Mouse (Mus musculus) intestine, embryonic 14.5 days (tissue): ENCODE results near the gene Tcp11. TPM values are rescaled to one million over a fixed set of nuclear protein-coding genes. Genes with fewer than 3 reads are reported as not detected.

Experiments
- ATAC-seq: fragments of 200-750 bp; cut with Nextera tagmentation; replicated peaks from 2 replicates; pipeline ENCODE4 v1.8.0; 2017; ENCODE audit warnings: low read depth, moderate number of reproducible peaks, moderate TSS enrichment, moderate library complexity; ENCODE audit not compliant: low FRiP score, low TSS enrichment
- DNase-seq: peaks from one replicate; pipeline ENCODE4 v3.0.0-alpha.2; 2018; ENCODE audit warnings: low spot score
- H3K27ac ChIP-seq: fragments of 300-500 bp; sonication (generic); 2 replicates; pipeline ENCODE4 v1.5.1; 2014; ENCODE audit warnings: low read depth, mild to moderate bottlenecking, control low read depth
- H3K27me3 ChIP-seq: fragments of 300-500 bp; sonication (generic); replicated peaks from 2 replicates; pipeline ENCODE4 v1.6.1; 2014; ENCODE audit warnings: low read length, control low read depth; ENCODE audit not compliant: control insufficient read depth, insufficient read depth
- H3K36me3 ChIP-seq: fragments of 300-500 bp; sonication (generic); 2 replicates; pipeline ENCODE4 v1.6.1; 2014; ENCODE audit warnings: low read length, control low read depth; ENCODE audit not compliant: control insufficient read depth, insufficient read depth
- H3K4me1 ChIP-seq: fragments of 300-500 bp; sonication (generic); replicated peaks from 2 replicates; pipeline ENCODE4 v1.6.1; 2014; ENCODE audit warnings: low read length, control low read depth, mixed read lengths; ENCODE audit not compliant: control insufficient read depth, insufficient read depth
- H3K4me2 ChIP-seq: fragments of 300-500 bp; sonication (generic); 2 replicates; pipeline ENCODE4 v1.6.1; 2014; ENCODE audit warnings: low read length
- H3K4me3 ChIP-seq: fragments of 300-500 bp; sonication (generic); 2 replicates; pipeline ENCODE4 v1.5.1; 2014; ENCODE audit warnings: low read depth, low read length, control low read depth, mixed read lengths
- H3K9ac ChIP-seq: fragments of 300-500 bp; sonication (generic); 2 replicates; pipeline ENCODE4 v1.6.1; 2014; ENCODE audit warnings: mild to moderate bottlenecking, low read length
- H3K9me3 ChIP-seq: fragments of 300-500 bp; sonication (generic); 2 replicates; pipeline ENCODE4 v1.6.1; 2016; ENCODE audit warnings: low read length, control low read depth; ENCODE audit not compliant: control insufficient read depth
- WGBS: fragments of 180-500 bp; shearing (Covaris S2); extraction: QIAGEN DNeasy Blood & Tissue Kit; methylation state at CpG from one replicate; pipeline ENCODE4 v1.1.7; 2014; 5-methylcytosine and 5-hydroxymethylcytosine counted together
- polyA plus RNA-seq: library from polyadenylated mRNA; unstranded; fragments of >200 nt; fragmentation: Nextera tagmentation; extraction: Ambion mirVana; gene quantifications from 2 replicates; pipeline ENCODE4 v1.2.1, GENCODE M21; 2014

The Tcp11 gene
- polyA plus RNA-seq, 1 experiment from 2014 or later, result 1.4 TPM

- H3K27me3 ChIP-seq, result no peaks in the 10 kb centered on the region
- WGBS, result 75% methylated on average over 10 of the region's 10 CpGs
- no peak overlapping the region for H3K4me3 ChIP-seq
- H3K4me2 ChIP-seq, result no peak overlapping the region
- DNase-seq (no peak), ATAC-seq (no peak)
- no peak overlapping the region for H3K27ac ChIP-seq
- no peak overlapping the region for H3K9ac ChIP-seq
- no peaks in the 10 kb centered on the region for H3K9me3 ChIP-seq
- no peaks in the 10 kb centered on the region for H3K36me3 ChIP-seq
- H3K4me1 ChIP-seq, result peaks cover 2% of the 10 kb centered on the region; the same call in 1 of the 2 replicates
Observed at GRCm38 (mm10) chr17:28096418-28096817, 16.0 kb upstream of the Tcp11 start.

- H3K4me1 ChIP-seq, result no peaks in the 10 kb centered on the region
Observed at GRCm38 (mm10) chr17:28093837-28094236, 13.4 kb upstream of the Tcp11 start.

DNA sequence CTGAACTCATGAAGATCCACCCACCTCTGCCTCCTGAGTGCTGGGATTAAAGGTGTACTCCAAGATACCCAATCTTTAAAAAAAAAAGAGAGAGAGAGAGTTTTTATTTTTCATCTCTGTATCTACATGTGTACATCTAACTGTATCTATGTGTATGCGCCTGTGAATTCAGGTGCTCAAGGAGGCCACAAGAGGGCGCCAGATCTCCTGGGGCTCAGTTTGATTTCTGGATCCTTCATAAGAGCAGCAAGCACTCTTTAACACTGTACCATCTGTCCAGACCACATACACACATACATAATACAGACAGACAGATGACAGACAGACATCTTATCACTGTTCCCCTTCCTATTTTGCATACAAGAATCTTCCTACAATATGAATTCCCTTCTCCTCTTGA is 11.9 kb upstream of the Tcp11 start:
- Histone ChIP-seq H3K27me3 (no peaks in the 10 kb centered on the region), H3K4me3 (no peak overlapping the region), H3K4me1 (no peaks in the 10 kb centered on the region), H3K9ac (no peak overlapping the region), H3K27ac (no peak overlapping the region), H3K9me3 (no peaks in the 10 kb centered on the region), H3K4me2 (no peak overlapping the region), H3K36me3 (no peaks in the 10 kb centered on the region)
- no peak for DNase-seq
- no peak for ATAC-seq
- 87% methylated on average over 2 of the region's 2 CpGs for WGBS

More at GRCm38 (mm10) chr17:28093837-28094236, 13.4 kb upstream of the Tcp11 start:
- 81% methylated on average over 3 of the region's 3 CpGs for WGBS
- Histone ChIP-seq H3K4me2 (no peak overlapping the region), H3K36me3 (no peaks in the 10 kb centered on the region), H3K27me3 (no peaks in the 10 kb centered on the region), H3K9ac (no peak overlapping the region), H3K27ac (no peak overlapping the region), H3K9me3 (no peaks in the 10 kb centered on the region), H3K4me3 (no peak overlapping the region)
- ATAC-seq, result no peak
- DNase-seq, result no peak

GRCm38 (mm10) chr17:28088718-28089117 is 8.3 kb upstream of the Tcp11 start:
- H3K4me3 ChIP-seq, result no peak overlapping the region
- WGBS, result 95% methylated on average over 6 of the region's 6 CpGs
- H3K9ac ChIP-seq, result no peak overlapping the region
- H3K9me3 ChIP-seq, result no peaks in the 10 kb centered on the region
- H3K4me1 ChIP-seq, result peaks cover 7% of the 10 kb centered on the region; the same call in 1 of the 2 replicates
- no peaks in the 10 kb centered on the region for H3K27me3 ChIP-seq
- H3K4me2 ChIP-seq, result no peak overlapping the region
- no peak overlapping the region for H3K27ac ChIP-seq
- no peaks in the 10 kb centered on the region for H3K36me3 ChIP-seq
- ATAC-seq, result no peak
- no peak for DNase-seq

GRCm38 (mm10) chr17:28087430-28087829 is 7.0 kb upstream of the Tcp11 start:
- no peak for ATAC-seq
- Histone ChIP-seq H3K9ac (no peak overlapping the region), H3K4me1 (peaks cover 7% of the 10 kb centered on the region; the same call in 1 of the 2 replicates), H3K9me3 (no peaks in the 10 kb centered on the region), H3K4me3 (no peak overlapping the region), H3K27ac (no peak overlapping the region), H3K4me2 (no peak overlapping the region), H3K36me3 (no peaks in the 10 kb centered on the region), H3K27me3 (no peaks in the 10 kb centered on the region)
- 22% methylated on average over 5 of the region's 5 CpGs for WGBS
- no peak for DNase-seq

- no peaks in the 10 kb centered on the region for H3K36me3 ChIP-seq
- H3K27me3 ChIP-seq, result no peaks in the 10 kb centered on the region
- H3K4me3 ChIP-seq, result no peak overlapping the region
- no peaks in the 10 kb centered on the region for H3K9me3 ChIP-seq
- no peak overlapping the region for H3K9ac ChIP-seq
- ATAC-seq (peak; percentile 41), DNase-seq (peak; percentile 95)
- no peak overlapping the region for H3K27ac ChIP-seq
- under 1% methylated on average over 16 of the region's 16 CpGs for WGBS
- peaks cover 7% of the 10 kb centered on the region; the same call in 1 of the 2 replicates for H3K4me1 ChIP-seq
- H3K4me2 ChIP-seq, result peak overlapping the region; percentile 45
Observed at GRCm38 (mm10) chr17:28084964-28085363, 4.5 kb upstream of the Tcp11 start.

GRCm38 (mm10) chr17:28084395-28084905 is 4.0 kb upstream of the Tcp11 start:
- H3K27me3 ChIP-seq, result no peaks in the 10 kb centered on the region
- peaks cover 7% of the 10 kb centered on the region; the same call in 1 of the 2 replicates for H3K4me1 ChIP-seq
- no peaks in the 10 kb centered on the region for H3K36me3 ChIP-seq
- H3K27ac ChIP-seq, result no peak overlapping the region
- WGBS, result 18% methylated on average over 22 of the region's 22 CpGs
- DNase-seq (no peak), ATAC-seq (no peak)
- no peak overlapping the region for H3K4me3 ChIP-seq
- H3K9me3 ChIP-seq, result no peaks in the 10 kb centered on the region
- H3K9ac ChIP-seq, result no peak overlapping the region
- 0 out of 2 replicates have a peak overlapping the region, but pooled peaks have one; percentile 45 for H3K4me2 ChIP-seq

DNA sequence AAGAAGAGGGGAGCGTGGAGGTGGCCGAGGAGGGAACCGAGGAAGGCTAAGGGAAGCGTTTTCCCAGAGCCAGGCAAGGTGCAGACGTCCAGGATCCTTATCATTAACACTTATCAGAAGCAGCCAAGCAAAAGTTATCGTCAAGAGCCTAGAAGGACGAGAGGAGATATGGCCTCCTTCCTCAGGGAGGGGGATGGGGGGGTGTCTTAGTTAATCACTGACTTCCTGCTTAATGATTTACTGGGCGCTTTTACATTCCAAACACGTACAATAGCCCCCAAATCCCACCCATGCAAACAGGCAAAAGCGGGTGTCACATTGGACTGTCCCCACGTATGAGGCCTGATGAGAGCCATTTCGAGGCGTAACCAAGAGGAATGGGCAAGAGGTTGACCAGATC is 2.4 kb upstream of the Tcp11 start:
- peaks cover 7% of the 10 kb centered on the region; the same call in 1 of the 2 replicates for H3K4me1 ChIP-seq
- no peak overlapping the region for H3K27ac ChIP-seq
- DNase-seq, result no peak
- H3K9ac ChIP-seq, result no peak overlapping the region
- H3K9me3 ChIP-seq, result no peaks in the 10 kb centered on the region
- H3K4me2 ChIP-seq, result no peak overlapping the region
- no peaks in the 10 kb centered on the region for H3K36me3 ChIP-seq
- no peak for ATAC-seq
- no peaks in the 10 kb centered on the region for H3K27me3 ChIP-seq
- no peak overlapping the region for H3K4me3 ChIP-seq
- 50% methylated on average over 13 of the region's 13 CpGs for WGBS

GRCm38 (mm10) chr17:28081856-28082255 is 1.4 kb upstream of the Tcp11 start:
- H3K4me3 ChIP-seq, result no peak overlapping the region
- 92% methylated on average over 7 of the region's 7 CpGs for WGBS
- DNase-seq (no peak), ATAC-seq (no peak)
- H3K9me3 ChIP-seq, result no peaks in the 10 kb centered on the region
- no peak overlapping the region for H3K4me2 ChIP-seq
- no peak overlapping the region for H3K9ac ChIP-seq
- H3K4me1 ChIP-seq, result peaks cover 7% of the 10 kb centered on the region; the same call in 1 of the 2 replicates
- H3K27me3 ChIP-seq, result no peaks in the 10 kb centered on the region
- no peak overlapping the region for H3K27ac ChIP-seq
- H3K36me3 ChIP-seq, result no peaks in the 10 kb centered on the region
